Mouse (Mus musculus): ENCODE measurements around the gene Slc2a13.

DNA sequence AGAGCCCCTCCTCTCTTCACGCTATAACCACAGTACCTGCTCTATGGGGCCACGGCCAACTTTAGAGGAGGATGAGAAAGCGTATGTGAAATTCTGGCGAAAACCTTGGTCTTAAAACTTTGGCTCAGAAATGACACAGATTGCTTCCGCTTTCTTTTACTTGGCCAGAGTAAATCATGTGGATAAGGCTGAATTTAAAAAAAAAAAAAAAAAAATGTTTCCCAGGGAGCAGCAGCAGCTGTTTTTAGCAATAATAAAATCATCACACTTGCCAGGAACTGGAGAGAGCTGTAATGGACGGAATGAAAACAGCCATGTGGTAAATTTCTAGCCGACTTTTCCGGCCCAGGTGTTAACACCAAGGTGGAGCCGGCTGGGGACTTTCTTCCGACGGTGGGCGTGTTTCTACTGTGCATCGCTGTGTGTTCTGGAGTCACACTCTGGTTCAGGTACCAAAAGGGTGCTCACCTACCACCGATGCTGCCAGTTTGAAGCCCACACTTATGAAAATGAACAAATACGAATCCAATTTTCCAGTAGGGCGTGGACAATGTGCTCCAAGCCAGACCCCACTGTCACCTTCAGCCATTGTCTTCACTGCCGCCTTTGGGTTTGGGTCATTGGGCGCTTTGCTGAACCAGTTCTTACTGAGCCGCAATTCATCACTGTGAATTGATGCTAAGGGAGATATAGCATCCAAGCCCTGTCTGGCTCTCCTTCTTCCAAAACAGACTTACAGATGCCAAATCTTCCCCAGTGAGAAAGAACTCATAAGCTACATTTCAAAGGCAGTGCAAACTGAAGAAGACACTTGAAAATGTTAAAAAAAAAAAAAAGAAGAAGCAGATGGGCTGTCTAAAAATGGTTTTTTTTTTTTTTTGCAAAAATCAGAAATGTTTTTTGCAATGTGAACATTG, 258.4 kb downstream of the Slc2a13 start:
- TF ChIP-seq CTCF (IDR thresholded peaks at IDR 0.05; ENCODE audit: insufficient read depth, low read length) (no peak), POLR2A (IDR thresholded peaks at IDR 0.05; ENCODE audit: borderline replicate concordance, extremely low read depth, low read depth, low read length) (no peak)
